Mouse (Mus musculus): ENCODE data around the gene Itgav. TPM values are rescaled to one million over a fixed set of nuclear protein-coding genes. Genes with fewer than 3 reads are reported as not detected.
"Not testable (repeated sequence)": the region's sequence is repeated elsewhere in the genome, so short reads cannot be mapped to it uniquely, and the experiment has no call there.

The Itgav gene
- total RNA-seq, 1 experiment from 2014 or later = 77.0 TPM

DNA sequence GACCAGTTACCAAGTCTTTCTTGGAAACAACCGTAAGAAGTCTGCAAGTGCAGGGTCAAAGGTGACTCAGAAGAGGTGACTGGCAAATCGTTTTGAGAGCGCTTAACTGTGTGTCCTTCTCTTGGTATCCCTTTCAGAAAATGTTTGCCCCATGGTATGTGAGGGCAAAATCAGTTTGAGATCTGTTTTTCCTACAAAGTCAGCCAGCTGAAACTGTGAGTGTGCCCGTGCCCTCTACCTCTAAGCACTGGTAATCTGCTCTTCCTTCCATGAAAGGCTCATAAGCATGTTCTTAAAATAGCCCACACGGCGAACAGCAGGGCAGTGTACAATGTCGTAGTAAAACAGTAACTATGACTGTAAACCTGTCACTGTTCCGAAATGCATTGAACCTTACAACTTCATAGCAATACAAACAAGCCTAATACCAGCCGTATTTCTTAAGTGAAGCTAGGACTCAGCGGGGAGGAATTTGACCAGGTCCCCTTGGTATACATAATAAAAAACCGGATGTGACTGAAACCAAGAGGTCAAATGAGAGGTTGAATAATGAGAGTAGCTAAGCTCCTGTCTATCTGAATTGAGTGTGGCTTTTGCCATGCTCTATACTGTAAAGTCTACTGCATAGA lies 14.2 kb upstream of the Itgav start:
- no peak for DNase-seq

GRCm38 (mm10) chr2:83713281-83713680 lies 10.9 kb upstream of the Itgav start:
- not testable (repeated sequence) for DNase-seq

DNA sequence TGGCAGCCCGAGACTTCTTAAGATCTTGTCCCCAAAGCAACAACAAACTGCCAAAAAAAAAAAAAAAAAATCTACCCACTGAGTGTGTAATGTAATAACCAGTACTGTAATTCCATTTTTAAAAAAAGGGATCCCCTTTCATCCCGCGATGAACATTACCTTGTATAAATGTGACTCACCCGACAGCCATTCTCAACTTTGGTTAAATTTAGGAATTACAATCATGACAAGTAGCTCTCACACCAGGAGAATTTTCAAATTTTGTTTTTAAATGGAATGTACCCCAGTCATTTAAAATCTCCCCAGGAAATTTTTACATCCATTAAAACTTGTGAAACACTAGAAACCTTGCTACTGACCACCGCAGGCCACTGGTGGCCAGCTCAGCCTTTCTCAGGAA lies 10.3 kb upstream of the Itgav start:
- DNase-seq = no peak

DNA sequence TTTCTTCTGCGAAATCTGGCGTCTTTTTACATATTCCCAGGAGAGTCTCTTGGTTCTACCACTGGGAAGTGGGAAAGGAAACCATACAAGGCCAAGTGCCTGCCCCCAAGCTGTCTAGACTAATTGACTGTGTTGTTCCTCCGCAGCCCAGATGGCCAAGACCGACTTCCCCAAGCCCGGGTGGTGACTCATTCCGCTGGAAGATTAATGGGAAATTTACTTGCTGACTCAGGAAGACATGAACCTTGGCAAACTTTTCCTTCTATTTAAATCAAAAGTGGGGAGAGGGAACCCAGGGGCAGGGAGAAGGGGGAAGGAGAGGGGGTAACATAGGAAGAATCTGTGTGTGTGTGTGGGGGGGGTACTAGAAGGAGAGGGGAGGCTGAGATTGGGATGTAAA lies 9.4 kb upstream of the Itgav start:
- DNase-seq = peak; percentile 93

- no peak for DNase-seq
Measured at GRCm38 (mm10) chr2:83718341-83718740, 5.9 kb upstream of the Itgav start.

- no peak for DNase-seq
Measured at GRCm38 (mm10) chr2:83721635-83722034, 2.6 kb upstream of the Itgav start.

DNA sequence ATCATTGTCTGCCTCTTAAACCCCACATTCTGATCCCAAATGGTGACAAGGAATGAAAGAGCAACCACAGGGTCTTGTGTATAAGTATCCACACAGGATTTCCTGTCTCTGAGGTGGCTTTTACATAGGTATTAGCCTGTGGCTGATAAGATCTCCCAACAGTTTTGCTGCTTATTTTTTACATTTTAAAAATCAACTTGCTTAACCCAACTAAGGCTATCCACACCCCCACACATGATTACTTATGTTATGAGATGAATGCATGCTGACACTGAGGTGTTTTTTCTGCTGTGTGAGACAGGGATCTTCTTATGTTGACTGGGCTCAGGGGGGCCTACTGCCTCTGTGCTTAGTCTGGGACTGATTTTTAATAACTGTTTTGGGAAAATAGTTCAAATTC lies 1.3 kb upstream of the Itgav start:
- DNase-seq = no peak

DNA sequence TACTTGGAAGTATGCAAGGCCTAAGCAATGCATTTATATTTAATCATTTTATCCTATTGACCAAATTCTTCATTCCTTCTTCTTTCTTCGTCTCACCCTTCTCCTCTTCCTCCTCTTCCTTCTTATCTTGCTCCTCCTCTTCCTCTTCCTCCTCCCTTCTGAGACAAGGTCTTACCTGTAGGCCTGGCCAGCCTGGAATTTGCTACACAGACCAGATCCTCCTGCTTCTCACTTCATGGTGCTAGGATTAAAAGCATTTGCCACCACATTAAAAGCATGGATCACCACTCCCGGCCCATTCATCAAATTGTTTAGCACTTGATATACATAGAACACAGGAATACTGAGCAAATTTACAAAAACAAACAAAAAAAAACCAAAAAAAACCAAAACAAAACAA lies 851 bp upstream of the Itgav start:
- no peak for DNase-seq

- peak; percentile 77 for DNase-seq
Measured at GRCm38 (mm10) chr2:83724827-83725730, 882 bp downstream of the Itgav start.

GRCm38 (mm10) chr2:83725796-83726195 lies 1.6 kb downstream of the Itgav start:
- DNase-seq = no peak

GRCm38 (mm10) chr2:83728238-83728682 lies 4.1 kb downstream of the Itgav start:
- peak; percentile 27 for DNase-seq

DNA sequence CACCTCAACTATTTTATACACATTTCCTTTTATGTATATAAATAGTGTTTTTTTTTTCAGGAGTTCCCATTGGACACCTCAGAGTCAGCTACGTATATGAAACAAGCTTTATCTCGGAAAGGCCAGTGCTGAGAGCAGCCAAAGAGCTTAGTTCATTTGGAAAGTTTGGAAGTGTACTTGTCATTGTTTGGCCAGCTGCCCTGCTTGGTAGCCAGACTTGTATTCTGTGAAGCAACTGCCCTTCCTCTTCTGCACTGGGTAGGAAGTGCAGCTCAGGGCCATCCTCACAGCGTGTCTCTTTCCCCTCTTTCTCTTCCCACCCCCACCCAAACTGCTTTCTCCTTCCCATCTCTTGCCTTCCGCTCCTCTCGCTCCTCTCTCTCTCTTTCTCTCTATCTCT lies 5.1 kb downstream of the Itgav start:
- peak; percentile 86 for DNase-seq

DNA sequence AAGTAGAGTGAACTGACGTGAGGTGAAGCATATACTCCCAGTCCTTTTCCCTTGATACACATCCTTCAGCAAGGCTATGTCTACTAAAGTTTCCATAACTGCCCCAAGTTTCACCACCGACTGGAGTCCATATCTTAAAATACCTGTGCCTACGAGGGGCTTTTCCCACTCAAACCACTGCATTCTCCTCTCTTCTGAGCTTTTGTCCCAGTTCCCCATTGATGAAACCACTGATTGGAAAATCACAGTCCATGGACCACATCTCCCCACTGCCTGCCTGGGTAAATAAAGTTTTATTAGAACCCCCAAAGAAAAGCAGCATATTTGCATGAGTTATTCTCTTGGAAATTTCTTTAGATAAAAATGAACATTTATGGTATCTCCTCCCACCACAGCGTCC lies 8.7 kb downstream of the Itgav start:
- no peak for DNase-seq

DNA sequence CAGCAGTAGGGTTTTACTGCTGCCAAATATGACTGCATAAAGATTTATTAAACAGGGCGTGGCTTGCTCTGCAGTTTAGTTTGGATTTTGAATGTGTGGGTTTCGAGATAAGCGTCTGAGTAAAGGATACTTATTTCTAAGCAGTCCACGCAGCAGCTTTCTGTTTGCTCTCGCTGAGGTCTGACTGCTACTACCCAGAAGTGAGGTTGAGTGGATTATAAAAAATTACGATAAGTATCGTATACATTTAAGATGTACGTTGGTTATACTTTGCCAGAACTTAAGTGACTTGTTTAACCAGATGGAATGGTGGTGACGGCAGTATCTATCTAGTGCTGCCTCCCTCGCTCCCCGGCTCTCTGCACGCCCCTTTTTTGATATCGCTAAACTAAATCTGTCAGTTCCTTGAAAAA lies 9.8 kb downstream of the Itgav start:
- peak; percentile 42 for DNase-seq

GRCm38 (mm10) chr2:83735276-83735675 lies 11.1 kb downstream of the Itgav start:
- no peak for DNase-seq

DNA sequence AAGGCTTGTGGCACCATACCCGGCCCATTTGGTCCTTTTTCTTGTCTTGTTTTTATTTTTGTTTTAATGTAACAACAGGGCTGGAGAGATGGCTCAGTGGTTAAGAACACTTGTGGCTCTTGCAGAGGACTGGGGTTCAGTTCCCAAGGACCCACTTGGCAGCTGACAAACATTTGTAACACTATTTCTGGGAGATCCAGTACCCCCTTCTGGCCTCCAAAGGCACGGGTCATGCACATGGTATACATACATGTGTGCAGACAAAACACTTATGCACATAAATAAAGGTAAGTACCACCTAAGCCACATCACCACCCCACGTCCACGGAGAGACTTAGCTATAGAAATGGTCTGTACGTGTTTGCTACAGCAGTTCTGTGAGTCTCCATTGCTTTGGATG lies 12.6 kb downstream of the Itgav start:
- DNase-seq = no peak

DNA sequence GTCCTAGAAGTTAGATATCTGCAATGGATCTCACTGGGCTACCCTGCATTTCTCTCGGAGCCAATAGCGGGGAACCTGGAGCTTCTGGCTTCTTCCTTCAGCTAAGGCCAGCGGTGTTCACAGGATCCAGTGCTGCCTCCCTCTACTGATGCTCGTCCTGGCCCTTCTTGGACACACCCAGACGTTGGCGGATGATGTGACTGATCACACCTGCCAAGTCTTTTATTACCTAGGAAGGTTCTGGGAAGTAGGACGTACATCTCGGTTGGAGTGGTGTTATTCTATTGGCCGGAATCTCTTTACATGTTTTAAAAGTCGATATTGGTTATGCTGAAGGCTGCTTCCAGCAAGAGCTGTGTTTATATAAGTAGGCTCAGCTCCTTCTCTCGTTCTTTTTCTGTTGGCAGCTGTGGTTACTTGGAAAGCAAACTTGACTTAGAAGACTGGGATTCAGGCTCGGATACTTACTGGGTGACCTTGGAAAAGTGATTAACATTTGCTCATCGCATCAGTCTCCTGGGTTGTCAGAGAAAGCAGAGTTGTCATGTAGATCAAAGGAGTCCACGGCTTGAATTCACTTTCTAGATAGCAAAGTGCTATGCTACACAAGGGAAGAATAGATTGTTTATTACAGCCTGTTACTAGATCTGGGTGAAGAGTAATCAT lies 14.5 kb downstream of the Itgav start:
- no peak for DNase-seq

GRCm38 (mm10) chr2:83739461-83740124 lies 15.4 kb downstream of the Itgav start:
- no peak for DNase-seq

DNA sequence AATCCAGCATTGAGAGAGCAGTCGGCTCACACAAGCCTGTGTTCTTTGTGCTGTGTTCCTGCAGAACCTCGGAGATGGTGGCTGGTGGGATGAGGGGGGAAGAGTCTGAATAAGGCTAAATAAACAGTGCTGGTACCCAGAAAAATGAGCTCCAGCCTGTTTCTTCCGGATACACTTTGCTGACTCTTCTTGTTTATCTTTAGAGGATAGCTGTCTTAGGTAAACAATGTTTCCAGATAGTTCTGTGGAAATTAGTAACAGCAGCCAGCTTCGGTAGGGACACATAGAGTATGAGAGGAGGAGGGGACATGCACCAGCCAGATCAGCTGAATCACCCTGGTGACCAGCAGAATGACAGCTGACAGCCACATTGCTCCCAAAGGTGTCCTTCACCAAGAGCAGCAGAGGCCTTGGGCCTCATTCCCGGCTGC lies 16.4 kb downstream of the Itgav start:
- peak; percentile 71 for DNase-seq

GRCm38 (mm10) chr2:83742210-83742609 lies 18.0 kb downstream of the Itgav start:
- no peak for DNase-seq

GRCm38 (mm10) chr2:83742836-83743235 lies 18.6 kb downstream of the Itgav start:
- DNase-seq = no peak

- DNase-seq = no peak
Measured at GRCm38 (mm10) chr2:83744276-83744952, 20.2 kb downstream of the Itgav start.

All from adrenal gland, postnatal 14 days (tissue).